Mouse (Mus musculus) hindbrain, embryonic 13.5 days (tissue): ENCODE data around the gene Dqx1. TPM values are rescaled to one million over a fixed set of nuclear protein-coding genes. Genes with fewer than 3 reads are reported as not detected.
A peak's percentile ranks its signal among the peaks of the same experiment; 100 is the strongest.

Experiments used
- ATAC-seq: fragments of 200-750 bp; cut with Nextera tagmentation; 2 replicates; pipeline ENCODE4 v1.8.0; 2017; ENCODE audit warnings: moderate TSS enrichment; ENCODE audit not compliant: low FRiP score
- H3K27ac ChIP-seq: fragments of 300-500 bp; sonication (generic); 2 replicates; pipeline ENCODE4 v1.5.1; 2015; ENCODE audit warnings: inconsistent platforms, mild to moderate bottlenecking, moderate library complexity
- H3K27me3 ChIP-seq: fragments of 300-500 bp; sonication (generic); 2 replicates; pipeline ENCODE4 v1.6.1; 2015; ENCODE audit warnings: mild to moderate bottlenecking, inconsistent platforms
- H3K36me3 ChIP-seq: fragments of 300-500 bp; sonication (generic); 2 replicates; pipeline ENCODE4 v1.6.1; 2015; ENCODE audit warnings: mild to moderate bottlenecking, inconsistent platforms
- H3K4me1 ChIP-seq: fragments of 300-500 bp; sonication (generic); replicated peaks from 2 replicates; pipeline ENCODE4 v1.6.1; 2015; ENCODE audit warnings: inconsistent platforms
- H3K4me2 ChIP-seq: fragments of 300-500 bp; sonication (generic); 2 replicates; pipeline ENCODE4 v1.6.1; 2015; ENCODE audit warnings: inconsistent platforms, mild to moderate bottlenecking, moderate library complexity
- H3K4me3 ChIP-seq: fragments of 300-500 bp; sonication (generic); 2 replicates; pipeline ENCODE4 v1.5.1; 2015; ENCODE audit warnings: mild to moderate bottlenecking, inconsistent platforms
- H3K9ac ChIP-seq: fragments of 300-500 bp; sonication (generic); 2 replicates; pipeline ENCODE4 v1.6.1; 2015; ENCODE audit warnings: mild to moderate bottlenecking, inconsistent platforms
- H3K9me3 ChIP-seq: fragments of 300-500 bp; sonication (generic); 2 replicates; pipeline ENCODE4 v1.6.1; 2016; ENCODE audit warnings: inconsistent platforms
- WGBS: fragments of 180-500 bp; shearing (Covaris S2); methylation state at CpG from one replicate; pipeline ENCODE4 v1.1.7; 2015; 5-methylcytosine and 5-hydroxymethylcytosine counted together
- polyA plus RNA-seq: library from polyadenylated mRNA; unstranded; fragments of >200 nt; fragmentation: Nextera tagmentation; extraction: Ambion mirVana; gene quantifications from 2 replicates; pipeline ENCODE4 v1.2.1, GENCODE M21; 2015

Dqx1 gene
- 0.81 and 0.91 TPM in 2 replicates for polyA plus RNA-seq

- H3K9ac ChIP-seq = 0 out of 2 replicates have a peak within 1 kb of the TSS, but pooled peaks have one; percentile 13
- 57% methylated on average over 3 of the region's 3 CpGs for WGBS
- H3K4me2 ChIP-seq = no peak within 1 kb of the TSS
- ATAC-seq = no peak
- H3K4me3 ChIP-seq = no peak within 1 kb of the TSS
- H3K4me1 ChIP-seq = peaks cover 26% of the 10 kb centered on the region
- H3K27ac ChIP-seq = no peak within 1 kb of the TSS
- H3K27me3 ChIP-seq = peaks cover 35% of the 10 kb centered on the region
- H3K9me3 ChIP-seq = no peaks in the 10 kb centered on the region
- peaks cover 24% of the 10 kb centered on the region for H3K36me3 ChIP-seq
Measured at GRCm38 (mm10) chr6:83057790-83058189, at the start of gene Dqx1. Gene Dqx1, plus strand, starts transcription at chr6:83057844.

DNA sequence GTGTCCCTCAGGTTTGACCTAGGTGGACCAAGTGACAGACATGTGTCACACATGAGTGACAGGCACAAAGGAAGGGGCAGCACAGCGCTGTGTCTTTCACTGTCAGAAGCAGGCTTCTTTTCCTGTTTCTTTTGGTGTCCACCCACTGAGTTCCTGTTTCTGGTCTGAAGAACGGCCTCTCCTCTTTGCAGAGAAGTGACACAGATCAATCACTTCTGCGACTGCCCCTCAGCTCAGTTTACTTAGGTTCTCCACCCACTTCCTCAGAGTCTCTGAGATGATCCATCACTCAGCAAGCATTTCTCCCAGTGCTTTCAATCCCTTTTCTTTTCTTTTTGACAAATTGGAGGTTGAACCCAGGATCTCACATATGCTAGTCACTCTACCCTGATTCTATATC, 49.0 kb upstream of the Dqx1 start:
- H3K9me3 ChIP-seq = no peaks in the 10 kb centered on the region
- H3K36me3 ChIP-seq = no peaks in the 10 kb centered on the region
- H3K4me3 ChIP-seq = no peak overlapping the region
- H3K4me2 ChIP-seq = no peak overlapping the region
- H3K4me1 ChIP-seq = no peaks in the 10 kb centered on the region
- WGBS = 52% methylated on average over 3 of the region's 3 CpGs
- no peak for ATAC-seq
- no peak overlapping the region for H3K27ac ChIP-seq
- 0 out of 2 replicates have a peak, but pooled peaks cover 3% of the 10 kb centered on the region for H3K27me3 ChIP-seq
- H3K9ac ChIP-seq = no peak overlapping the region

GRCm38 (mm10) chr6:83010010-83010409, 47.6 kb upstream of the Dqx1 start:
- Histone ChIP-seq H3K9me3 (no peaks in the 10 kb centered on the region), H3K27ac (no peak overlapping the region), H3K36me3 (no peaks in the 10 kb centered on the region), H3K27me3 (0 out of 2 replicates have a peak, but pooled peaks cover 3% of the 10 kb centered on the region), H3K9ac (no peak overlapping the region), H3K4me3 (no peak overlapping the region), H3K4me2 (no peak overlapping the region), H3K4me1 (no peaks in the 10 kb centered on the region)
- WGBS = 78% methylated on average over 7 of the region's 7 CpGs
- no peak for ATAC-seq

DNA sequence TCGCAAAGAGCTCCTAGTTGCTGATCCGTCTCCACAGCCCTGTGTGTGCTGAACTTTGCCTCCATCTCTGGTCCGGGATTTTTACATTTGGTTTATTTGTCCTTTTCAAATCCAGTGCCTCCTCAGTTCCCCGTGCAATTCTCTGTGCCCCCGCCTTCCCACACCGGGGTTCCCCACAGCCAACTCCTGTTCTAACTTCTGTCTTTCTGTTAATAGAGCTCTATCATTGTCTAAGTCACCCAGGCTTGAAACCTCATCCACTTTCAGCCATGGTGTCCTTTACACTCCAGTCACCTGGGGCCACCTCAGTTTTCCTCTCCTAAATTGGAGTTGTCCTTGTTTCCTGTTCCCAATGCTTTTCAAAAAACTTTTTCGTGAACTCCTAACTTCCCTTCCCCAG, 46.4 kb upstream of the Dqx1 start:
- no peaks in the 10 kb centered on the region for H3K36me3 ChIP-seq
- 0 out of 2 replicates have a peak, but pooled peaks cover 3% of the 10 kb centered on the region for H3K27me3 ChIP-seq
- H3K9me3 ChIP-seq = no peaks in the 10 kb centered on the region
- no peak overlapping the region for H3K4me3 ChIP-seq
- H3K4me1 ChIP-seq = no peaks in the 10 kb centered on the region
- H3K9ac ChIP-seq = no peak overlapping the region
- H3K4me2 ChIP-seq = no peak overlapping the region
- no peak for ATAC-seq
- no peak overlapping the region for H3K27ac ChIP-seq
- WGBS = 94% methylated on average over 7 of the region's 7 CpGs

DNA sequence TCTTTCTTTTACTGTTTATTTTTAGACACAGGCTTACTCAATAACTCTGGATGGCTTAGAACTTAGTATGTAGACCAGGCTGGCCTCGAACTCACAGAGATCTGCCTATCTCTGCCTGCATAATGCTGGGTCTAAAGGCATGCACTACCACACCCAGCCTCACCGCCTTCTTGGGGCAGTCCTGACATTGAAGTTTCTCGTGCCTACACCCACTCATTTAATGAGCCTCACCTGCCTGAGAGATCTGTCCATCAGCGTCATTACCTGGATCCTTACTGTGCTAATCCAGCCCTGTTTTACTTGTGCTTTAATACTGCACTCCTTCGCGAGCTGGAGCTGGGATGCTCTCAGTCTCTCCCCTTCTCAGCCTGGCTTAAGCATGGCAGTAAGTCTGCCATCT, 45.9 kb upstream of the Dqx1 start:
- ATAC-seq = no peak

GRCm38 (mm10) chr6:83013444-83013843, 44.2 kb upstream of the Dqx1 start:
- H3K9ac ChIP-seq = no peak overlapping the region
- no peaks in the 10 kb centered on the region for H3K9me3 ChIP-seq
- WGBS = 70% methylated on average over 5 of the region's 5 CpGs
- no peak overlapping the region for H3K4me2 ChIP-seq
- H3K36me3 ChIP-seq = no peaks in the 10 kb centered on the region
- no peak overlapping the region for H3K27ac ChIP-seq
- H3K27me3 ChIP-seq = 0 out of 2 replicates have a peak, but pooled peaks cover 3% of the 10 kb centered on the region
- no peak for ATAC-seq
- no peak overlapping the region for H3K4me3 ChIP-seq
- no peaks in the 10 kb centered on the region for H3K4me1 ChIP-seq

More for the DNA sequence above, 45.9 kb upstream of the Dqx1 start:
- Histone ChIP-seq H3K27me3 (0 out of 2 replicates have a peak, but pooled peaks cover 3% of the 10 kb centered on the region), H3K4me3 (no peak overlapping the region), H3K36me3 (no peaks in the 10 kb centered on the region), H3K9ac (no peak overlapping the region), H3K27ac (no peak overlapping the region), H3K9me3 (no peaks in the 10 kb centered on the region), H3K4me2 (no peak overlapping the region), H3K4me1 (no peaks in the 10 kb centered on the region)
- WGBS = 82% methylated on average over 6 of the region's 6 CpGs

- Histone ChIP-seq H3K9me3 (no peaks in the 10 kb centered on the region), H3K4me3 (no peak overlapping the region), H3K36me3 (no peaks in the 10 kb centered on the region), H3K4me2 (no peak overlapping the region), H3K27me3 (0 out of 2 replicates have a peak, but pooled peaks cover 3% of the 10 kb centered on the region), H3K27ac (no peak overlapping the region), H3K9ac (no peak overlapping the region), H3K4me1 (no peaks in the 10 kb centered on the region)
- 77% methylated on average over 12 of the region's 12 CpGs for WGBS
- no peak for ATAC-seq
Measured at GRCm38 (mm10) chr6:83014482-83015466, 42.9 kb upstream of the Dqx1 start.

- ATAC-seq = no peak
- no peaks in the 10 kb centered on the region for H3K9me3 ChIP-seq
- 0 out of 2 replicates have a peak, but pooled peaks cover 3% of the 10 kb centered on the region for H3K27me3 ChIP-seq
- no peak overlapping the region for H3K27ac ChIP-seq
- no peaks in the 10 kb centered on the region for H3K36me3 ChIP-seq
- H3K9ac ChIP-seq = no peak overlapping the region
- WGBS = 84% methylated on average over 2 of the region's 2 CpGs
- H3K4me3 ChIP-seq = no peak overlapping the region
- no peak overlapping the region for H3K4me2 ChIP-seq
- no peaks in the 10 kb centered on the region for H3K4me1 ChIP-seq
Measured at GRCm38 (mm10) chr6:83015749-83016148, 41.9 kb upstream of the Dqx1 start.

DNA sequence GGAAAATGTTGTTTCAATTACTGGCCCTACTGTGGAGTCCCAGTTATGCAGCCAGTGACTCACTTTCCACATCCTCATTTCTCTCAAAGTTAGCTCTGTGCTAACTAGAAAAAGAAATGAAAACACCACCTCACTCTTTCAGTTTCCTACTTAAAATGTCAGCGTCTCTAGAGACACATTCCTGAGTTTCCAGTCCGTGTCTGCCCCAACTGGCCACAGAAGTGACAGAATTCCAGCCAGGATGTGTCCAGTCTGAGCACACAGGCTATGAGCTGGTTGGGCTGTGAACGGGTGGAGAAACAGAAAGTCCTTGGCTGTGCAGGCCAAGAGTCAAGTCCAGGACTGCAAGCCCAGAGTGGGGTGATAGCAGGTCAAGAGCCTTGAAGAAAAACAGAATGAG, 40.5 kb upstream of the Dqx1 start:
- no peak overlapping the region for H3K9ac ChIP-seq
- no peaks in the 10 kb centered on the region for H3K4me1 ChIP-seq
- H3K27ac ChIP-seq = no peak overlapping the region
- no peaks in the 10 kb centered on the region for H3K27me3 ChIP-seq
- no peaks in the 10 kb centered on the region for H3K9me3 ChIP-seq
- no peak for ATAC-seq
- H3K4me2 ChIP-seq = no peak overlapping the region
- 70% methylated on average over 3 of the region's 3 CpGs for WGBS
- no peaks in the 10 kb centered on the region for H3K36me3 ChIP-seq
- H3K4me3 ChIP-seq = no peak overlapping the region

- Histone ChIP-seq H3K4me2 (no peak overlapping the region), H3K4me1 (no peaks in the 10 kb centered on the region), H3K9ac (no peak overlapping the region), H3K9me3 (no peaks in the 10 kb centered on the region), H3K36me3 (no peaks in the 10 kb centered on the region), H3K27me3 (no peaks in the 10 kb centered on the region), H3K27ac (no peak overlapping the region), H3K4me3 (no peak overlapping the region)
- no peak for ATAC-seq
- WGBS = 67% methylated on average over 3 of the region's 3 CpGs
Measured at GRCm38 (mm10) chr6:83019044-83019443, 38.6 kb upstream of the Dqx1 start.

DNA sequence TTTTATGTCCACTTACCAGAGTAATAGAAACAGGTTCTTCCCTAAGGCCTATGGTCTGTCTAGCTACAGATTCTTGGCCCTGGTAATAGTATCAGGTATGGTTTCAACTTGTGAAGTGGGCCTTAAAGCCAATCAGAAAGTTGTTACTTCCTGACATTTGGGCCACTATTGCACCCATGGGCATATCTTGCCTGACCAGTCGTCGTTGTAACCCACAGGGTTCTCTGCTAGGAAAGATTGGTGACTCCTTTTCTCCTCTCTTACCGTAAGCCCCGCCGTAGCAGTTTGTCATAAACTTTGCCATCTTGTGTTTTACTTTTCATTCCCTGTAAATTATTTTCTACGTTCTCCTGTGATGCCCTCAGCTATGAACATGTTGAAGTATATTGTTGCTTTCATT, 37.5 kb upstream of the Dqx1 start:
- WGBS = 92% methylated on average over 6 of the region's 6 CpGs
- no peak for ATAC-seq

DNA sequence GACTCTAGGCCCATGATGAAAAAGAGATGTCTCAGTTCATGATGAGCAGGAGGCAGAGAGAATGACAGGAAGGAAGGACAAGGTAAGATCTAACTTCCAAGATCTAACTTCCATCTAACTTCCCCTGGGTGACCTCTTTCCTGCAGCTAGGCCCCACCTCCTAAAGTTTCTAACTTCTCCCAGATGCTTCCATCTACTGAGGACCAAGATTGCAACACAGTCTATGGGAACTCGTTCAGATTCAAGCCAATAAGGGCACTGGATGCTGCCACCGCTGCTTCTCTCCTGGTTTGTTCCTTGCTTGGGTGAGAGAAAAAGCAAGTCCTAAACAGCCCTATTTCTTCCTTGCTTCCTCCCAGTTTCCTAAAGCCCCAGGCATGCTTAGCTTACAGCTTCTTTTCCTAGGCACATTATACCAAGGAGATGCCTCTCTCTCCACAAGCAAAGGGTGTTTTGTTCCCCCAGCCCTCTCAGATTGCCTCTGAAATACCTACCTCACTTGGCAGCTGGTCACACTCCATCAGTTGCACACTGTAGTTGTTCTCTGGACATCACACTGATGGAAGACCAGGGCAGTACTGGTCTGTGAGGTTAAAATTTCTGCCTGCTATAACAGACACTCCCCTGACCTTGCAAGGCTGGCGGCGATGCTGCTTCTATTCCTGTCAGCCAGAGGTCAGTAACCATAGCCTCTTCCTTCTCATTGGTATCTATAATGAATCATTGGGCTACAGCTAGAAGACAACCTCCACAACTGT, 36.6 kb upstream of the Dqx1 start:
- Histone ChIP-seq H3K36me3 (no peaks in the 10 kb centered on the region), H3K27me3 (no peaks in the 10 kb centered on the region), H3K4me3 (no peak overlapping the region), H3K4me1 (no peaks in the 10 kb centered on the region), H3K4me2 (no peak overlapping the region), H3K9me3 (no peaks in the 10 kb centered on the region), H3K9ac (no peak overlapping the region), H3K27ac (no peak overlapping the region)
- no peak for ATAC-seq
- 76% methylated on average over 4 of the region's 4 CpGs for WGBS

More for the DNA sequence above, 37.5 kb upstream of the Dqx1 start:
- no peaks in the 10 kb centered on the region for H3K4me1 ChIP-seq
- no peaks in the 10 kb centered on the region for H3K36me3 ChIP-seq
- H3K27me3 ChIP-seq = no peaks in the 10 kb centered on the region
- no peaks in the 10 kb centered on the region for H3K9me3 ChIP-seq
- H3K4me3 ChIP-seq = no peak overlapping the region
- no peak overlapping the region for H3K9ac ChIP-seq
- H3K4me2 ChIP-seq = no peak overlapping the region
- H3K27ac ChIP-seq = no peak overlapping the region
